Mouse (Mus musculus) left cerebral cortex, postnatal 14 days (tissue): Measurements from ENCODE around the gene St6galnac6. TPM values are rescaled to one million over a fixed set of nuclear protein-coding genes. Genes with fewer than 3 reads are reported as not detected.

Experiments used
- DNase-seq, 2 experiments: peaks; one replicate each; pipeline ENCODE4 v3.0.0; 2021 to 2022; ENCODE audit warnings: low spot score in 2 of 2, mixed read lengths in 1 of 2
- intact Hi-C: fragments of 180-260 bp; cut with DNase I; formaldehyde crosslinking; loops from one replicate; pipeline ENCODE4 v1.15.1; 2025
- total RNA-seq, 2 experiments: library from RNA; stranded (reverse); gene quantifications; 2 replicates each; pipeline ENCODE4 v1.2.3; 2021

Gene St6galnac6
- total RNA-seq, 2 experiments from 2014 or later, result 110 to 114 TPM

DNA sequence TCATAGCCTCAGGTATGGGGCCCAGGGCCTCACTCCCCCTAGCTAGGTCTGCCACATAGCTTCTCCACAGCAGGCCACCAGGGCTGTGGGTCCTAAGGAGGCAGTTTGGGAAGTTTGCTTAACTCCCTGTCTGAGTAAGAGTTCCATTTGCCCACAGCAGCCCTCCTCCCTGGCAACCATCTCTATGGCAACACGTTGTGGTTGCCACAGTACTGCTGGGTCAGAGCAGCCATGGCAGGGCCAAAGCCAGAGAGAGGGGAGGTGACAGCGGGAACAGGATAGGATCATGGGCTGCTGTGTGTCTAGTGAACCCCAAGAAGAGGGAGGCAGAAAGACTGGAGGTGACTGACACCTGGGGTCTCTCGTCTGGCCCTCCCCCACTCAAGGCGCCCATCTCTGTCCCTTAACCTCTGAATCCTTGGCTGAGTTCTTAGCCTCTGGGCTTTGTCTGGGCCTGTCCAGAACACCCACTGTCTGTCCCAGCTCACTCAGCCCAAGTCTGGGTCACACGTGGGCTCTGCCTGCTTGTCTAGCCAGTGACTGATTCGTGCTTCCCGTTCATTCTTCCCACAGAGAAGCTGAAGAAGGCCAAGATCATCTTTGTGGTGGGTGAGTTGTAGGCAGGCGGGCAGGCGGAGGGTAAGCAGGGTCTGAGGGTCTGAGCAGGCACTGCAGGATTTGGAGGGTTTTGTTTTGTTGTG is 29.9 kb downstream of the St6galnac6 start:
- DNase-seq, result peak; percentile 55 to 78
- intact Hi-C loops, result no loop called here

DNA sequence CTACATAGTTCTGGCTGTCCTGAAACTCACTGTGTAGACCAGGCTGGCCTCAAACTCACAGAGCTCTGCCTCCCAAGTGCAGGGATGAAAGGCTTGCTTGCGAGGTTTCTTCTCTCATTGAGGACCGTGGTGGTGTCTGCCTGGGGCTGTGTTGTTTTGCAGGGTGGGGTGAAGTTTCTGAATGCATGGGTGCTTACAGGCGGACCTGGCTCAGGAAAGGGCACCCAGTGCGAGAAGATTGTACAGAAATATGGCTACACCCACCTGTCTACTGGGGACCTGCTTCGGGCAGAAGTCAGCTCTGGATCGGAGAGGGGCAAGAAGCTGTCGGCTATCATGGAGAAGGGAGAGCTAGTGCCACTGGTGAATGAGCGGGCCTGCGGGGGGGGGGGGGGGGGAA is 30.5 kb downstream of the St6galnac6 start:
- intact Hi-C loops, result no loop called here

DNA sequence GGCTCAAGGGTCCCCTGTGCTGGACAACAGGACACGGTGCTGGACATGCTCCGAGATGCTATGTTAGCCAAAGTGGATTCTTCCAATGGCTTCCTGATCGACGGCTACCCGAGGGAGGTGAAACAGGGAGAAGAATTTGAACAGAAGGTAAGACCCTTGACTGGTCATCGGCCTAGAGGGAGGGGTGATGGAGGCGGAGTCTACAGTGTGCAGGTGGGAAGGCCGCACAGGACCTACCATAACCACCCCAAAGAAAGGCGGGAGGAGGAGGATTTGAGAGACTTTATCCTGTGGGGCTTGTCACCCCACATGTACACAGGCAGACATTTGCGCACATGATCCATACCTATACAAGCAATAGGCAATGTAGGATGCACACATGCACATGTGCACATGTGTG is 31.5 kb downstream of the St6galnac6 start:
- intact Hi-C loops, result loop anchor here (1.0 kb wide), 1 partner anchor 58 kb away; no protein-coding TSS in a partner anchor
- DNase-seq, result no peak

More for the DNA sequence above, 30.5 kb downstream of the St6galnac6 start:
- no peak for DNase-seq

DNA sequence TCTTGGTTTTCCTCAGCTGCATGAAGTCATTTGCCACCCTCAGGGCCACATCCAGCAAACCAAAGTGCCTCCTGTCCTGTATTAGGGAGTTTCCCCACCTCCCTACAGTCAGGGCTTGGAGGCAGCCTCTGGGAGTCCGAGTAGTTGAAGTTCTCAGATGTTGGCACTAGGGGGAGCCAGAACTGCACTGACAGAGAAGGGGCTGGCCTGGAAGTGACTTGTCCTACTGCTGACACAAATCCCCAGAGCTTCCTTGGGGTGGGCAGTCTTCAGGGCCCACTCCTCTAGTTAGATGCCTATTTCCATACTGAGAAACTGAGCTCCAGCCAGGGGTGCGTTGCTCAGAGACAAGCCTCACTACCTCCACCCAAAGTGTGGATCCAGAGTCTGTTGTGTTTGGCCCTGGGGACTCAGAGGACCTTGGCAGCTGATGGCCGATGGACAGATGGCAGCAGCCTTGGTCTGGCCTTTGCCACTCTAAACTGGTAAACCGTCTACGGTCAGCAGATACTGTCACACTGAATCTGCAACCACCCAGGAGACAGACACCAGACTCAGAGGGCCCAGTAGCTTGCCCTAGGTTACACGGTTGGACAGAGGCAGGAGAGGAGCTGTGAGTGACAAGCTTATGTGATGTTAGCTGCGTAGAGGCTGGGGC is 32.4 kb downstream of the St6galnac6 start:
- DNase-seq, result peak; percentile 81 to 82
- intact Hi-C loops, result loop anchor here (1.0 kb wide), 1 partner anchor 57 kb away; no protein-coding TSS in a partner anchor

DNA sequence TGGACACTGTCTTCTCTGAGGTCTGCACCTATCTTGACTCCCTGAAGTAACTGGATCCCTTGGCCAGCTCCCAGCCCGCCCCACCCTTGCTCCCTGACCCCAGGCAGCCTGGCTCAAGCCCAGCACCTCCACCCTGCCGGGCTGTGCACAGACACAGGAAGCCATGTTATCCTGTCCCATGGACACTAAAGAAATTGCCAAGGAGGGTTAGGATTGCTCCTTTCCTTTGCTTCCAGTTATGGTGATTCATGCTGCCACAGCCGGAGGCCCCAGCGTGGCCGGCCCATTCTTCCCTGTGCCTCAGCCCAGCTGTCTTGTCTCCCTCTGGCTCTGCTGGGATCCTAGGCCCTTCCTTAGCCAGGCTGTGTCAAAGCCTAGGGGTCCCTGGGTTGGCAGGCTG is 34.2 kb downstream of the St6galnac6 start:
- DNase-seq, result no peak
- intact Hi-C loops, result no loop called here

DNA sequence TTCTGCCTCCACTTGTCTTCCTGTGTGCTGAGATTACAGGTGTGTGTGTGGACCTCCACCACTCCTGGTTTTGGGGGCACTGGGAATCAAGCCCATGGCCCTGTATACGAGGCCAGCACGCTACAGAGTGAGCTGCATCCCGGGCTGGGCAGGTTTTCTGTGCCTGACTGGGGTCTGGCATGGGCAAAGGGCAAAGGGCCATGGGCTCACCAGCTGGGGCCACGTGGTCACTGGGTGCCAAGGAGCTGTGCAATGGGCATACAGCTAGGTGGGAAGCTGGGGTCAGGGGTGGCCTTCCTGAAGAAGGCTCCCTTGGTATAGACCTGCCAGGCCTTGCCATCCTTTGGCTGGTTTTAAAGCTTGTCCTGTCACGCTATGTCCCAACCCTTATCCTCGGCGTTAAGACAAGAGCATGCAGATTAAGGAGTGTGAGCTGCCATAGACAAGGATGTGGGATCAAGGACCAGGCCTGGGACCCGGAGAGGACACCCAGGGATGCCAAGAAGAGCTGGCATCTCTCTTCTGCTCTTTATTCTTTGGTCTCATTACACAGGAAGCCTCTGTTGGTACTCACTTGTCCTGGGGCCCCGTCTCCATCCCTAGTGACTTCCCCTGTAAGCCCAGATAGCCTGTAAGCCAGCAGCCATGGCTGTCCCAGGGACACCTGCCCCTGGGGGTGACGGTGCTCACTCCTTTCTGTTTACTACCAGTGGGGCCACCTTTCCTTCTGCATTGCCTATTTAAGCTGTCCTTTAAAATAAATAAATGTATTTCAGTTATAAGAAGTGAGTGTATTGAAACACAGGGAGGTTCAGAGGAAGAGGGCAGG is 35.0 kb downstream of the St6galnac6 start:
- intact Hi-C loops, result no loop called here
- DNase-seq, result no peak

DNA sequence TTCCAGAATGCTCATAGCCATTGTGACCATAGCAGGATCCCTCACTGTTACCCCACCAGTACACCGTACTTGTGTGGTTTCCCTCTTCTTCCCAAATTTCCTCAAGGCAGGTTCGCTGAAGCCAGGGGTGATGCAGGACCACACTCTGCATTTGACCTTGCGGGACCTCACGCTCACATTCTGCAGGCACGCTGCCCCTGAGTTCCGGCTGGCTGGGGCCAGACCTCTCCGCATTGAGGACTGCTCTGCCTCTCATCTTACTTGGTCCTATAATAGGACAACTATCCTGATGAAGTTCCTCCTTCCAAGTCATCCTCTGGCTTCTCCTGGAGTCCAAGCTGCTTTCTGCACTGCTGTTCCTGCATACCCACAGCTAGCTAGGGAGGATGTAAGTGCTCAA is 37.1 kb downstream of the St6galnac6 start:
- intact Hi-C loops, result no loop called here
- DNase-seq, result no peak

DNA sequence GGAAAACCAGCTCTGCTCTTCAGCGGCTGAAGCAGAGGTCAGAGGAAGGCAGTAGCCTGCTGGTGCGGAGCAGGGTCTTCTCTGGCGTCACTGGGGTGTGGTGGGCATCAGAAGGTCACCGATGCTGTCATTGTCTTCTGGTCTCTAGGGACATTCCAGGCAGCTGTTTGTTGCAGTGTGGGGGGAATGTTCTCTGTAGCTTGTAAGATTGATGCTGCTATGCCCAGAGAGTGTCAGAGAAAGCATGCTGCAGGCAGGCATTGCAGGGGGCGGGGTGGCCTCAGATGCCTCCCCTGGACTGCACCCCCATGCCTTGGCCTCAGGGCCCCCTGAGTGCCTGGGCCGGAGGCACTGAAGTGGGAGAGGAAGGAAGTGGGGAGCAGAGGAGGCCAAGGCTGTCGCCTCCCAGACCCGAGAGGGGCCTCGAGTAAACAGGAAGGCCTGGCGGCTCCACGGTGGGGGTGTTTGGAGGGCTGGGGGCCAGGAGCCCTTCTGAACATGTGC is 38.3 kb downstream of the St6galnac6 start:
- intact Hi-C loops, result no loop called here
- DNase-seq, result peak in 1 of 2 experiments; percentile 43

DNA sequence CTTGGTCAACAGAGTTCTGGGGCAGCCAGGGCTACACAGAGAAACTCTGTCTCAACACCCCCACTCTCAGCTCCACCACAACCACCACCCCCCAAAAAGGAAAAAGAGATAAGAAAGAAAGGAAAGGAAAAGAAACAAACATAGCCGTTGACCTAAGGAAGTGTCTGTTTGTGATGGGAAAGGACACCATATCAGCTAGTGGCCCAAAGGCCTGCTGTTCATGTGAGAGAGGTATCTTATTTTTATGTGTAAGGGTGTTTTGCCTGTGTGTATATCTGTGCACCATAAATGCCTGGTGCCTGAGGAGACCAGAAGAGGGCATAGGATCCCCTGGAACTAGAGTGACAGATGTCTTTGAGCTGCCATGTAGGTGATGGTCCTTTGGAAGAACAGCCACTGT is 40.1 kb downstream of the St6galnac6 start:
- DNase-seq, result no peak
- intact Hi-C loops, result no loop called here

DNA sequence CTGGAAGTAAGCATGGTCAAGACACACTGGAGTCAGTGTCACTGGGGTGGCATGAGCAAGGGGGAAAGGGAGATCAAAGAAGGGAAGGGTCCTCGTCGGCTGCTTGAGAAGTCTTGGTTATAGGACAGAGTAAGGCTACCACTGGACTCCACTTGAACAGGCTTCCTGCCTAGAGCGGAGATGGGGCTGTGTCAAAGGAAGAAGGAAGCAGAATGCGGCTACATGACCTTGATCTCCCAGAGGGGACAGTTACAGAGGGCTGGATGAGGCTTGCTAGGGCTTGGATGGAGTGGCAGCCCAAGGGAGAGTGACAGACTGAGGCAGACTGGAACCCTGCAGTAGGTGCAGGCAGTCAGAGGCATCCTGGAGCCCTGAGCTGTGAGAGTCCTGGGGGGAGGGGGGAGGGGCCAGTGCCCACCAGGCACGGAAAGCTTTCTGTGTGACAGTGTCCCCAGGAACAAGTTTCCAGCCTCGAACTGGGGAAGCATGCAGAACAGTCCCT is 41.1 kb downstream of the St6galnac6 start:
- no peak for DNase-seq
- intact Hi-C loops, result no loop called here

DNA sequence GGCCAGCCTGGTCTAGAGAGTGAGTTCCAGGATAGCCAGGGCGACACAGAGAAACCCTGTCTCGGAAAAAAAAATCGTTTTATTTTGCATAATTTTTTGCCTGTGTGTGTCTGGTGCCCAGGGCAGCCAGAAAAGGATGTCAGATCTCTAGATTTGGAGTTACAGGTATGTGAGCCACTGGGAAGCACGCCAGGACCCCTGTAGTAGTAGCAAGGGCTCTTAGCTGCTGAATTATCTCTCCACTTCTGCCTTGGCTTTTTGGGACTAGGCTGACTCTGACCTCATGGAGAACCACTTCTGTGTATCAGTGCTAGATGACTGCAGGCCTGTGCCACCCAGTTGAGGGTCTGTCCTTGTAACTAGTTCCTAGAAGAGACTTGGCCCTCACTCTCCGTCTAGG is 42.3 kb downstream of the St6galnac6 start:
- intact Hi-C loops, result no loop called here

DNA sequence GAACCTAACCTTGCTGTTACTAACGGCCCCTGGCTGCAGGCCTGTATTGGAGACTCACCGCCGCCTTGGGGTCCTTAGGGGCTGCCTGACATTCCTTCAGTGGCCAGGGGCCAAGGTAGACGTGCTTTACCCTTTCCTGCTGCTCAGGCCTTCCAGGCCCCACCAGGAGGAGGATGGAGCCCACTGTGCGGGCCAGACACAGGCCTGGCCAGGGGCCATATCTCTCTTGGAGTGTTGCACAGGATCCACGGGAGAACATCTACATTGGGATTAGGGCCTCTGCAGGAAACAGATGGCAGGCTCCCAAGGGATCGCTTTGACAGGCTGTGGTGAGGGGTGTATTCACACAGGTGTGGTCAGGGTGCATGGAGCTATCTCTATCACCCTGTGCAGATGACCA is 43.3 kb downstream of the St6galnac6 start:
- DNase-seq, result no peak
- intact Hi-C loops, result no loop called here

More for the DNA sequence above, 42.3 kb downstream of the St6galnac6 start:
- DNase-seq, result no peak

DNA sequence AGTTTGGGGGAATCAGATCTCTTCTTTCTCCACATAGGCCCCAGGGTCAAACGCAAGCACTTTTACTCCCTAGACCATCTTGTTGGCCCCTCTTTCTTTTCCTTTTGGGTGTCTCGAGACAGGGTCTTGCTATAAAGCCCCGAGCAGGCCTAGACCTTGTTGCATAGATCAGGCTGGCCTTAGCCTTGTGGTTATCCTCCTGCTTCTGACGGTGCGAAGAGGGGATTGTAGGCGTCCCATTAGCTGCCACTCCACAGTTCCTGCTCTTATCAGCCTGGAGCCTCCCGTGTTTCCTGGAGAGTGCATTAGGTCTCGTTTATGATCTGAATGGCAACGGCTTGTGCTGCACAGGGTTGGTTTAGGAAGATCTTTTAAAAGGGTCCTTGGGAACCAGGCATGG is 44.6 kb downstream of the St6galnac6 start:
- intact Hi-C loops, result no loop called here
- no peak for DNase-seq

DNA sequence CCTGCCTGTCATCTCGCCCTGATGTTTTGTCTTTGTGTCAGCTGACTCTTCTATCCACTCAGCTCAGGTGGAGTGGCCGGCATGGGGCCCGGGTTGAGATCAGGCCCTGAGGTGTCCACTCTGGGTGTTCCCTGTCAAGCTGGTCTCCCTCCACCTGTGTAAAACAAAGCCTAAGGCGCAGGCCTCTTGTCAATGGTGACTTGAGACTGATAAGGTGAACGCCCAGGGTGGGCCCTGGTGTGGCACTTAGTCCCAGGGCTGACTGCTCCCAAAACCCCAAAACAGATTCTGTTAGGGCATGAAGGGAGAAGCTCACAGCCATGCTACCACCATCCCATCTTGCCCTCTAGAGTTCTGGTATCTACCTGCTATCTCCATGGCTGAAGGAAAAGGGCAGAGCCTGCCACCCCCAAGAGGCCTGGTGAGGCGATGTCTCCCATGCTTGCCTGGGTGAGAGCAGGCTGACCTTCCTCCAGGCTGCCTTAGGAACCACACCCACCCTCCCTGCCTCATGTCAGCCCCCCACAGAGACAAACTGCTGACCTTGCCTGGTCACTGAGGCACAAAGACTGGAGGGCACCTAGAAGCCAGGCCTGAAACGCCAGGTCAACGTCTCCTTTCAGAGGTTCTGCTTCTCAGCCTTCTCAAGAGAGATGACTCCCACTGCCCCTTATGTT is 45.4 kb downstream of the St6galnac6 start:
- intact Hi-C loops, result no loop called here
- no peak for DNase-seq

DNA sequence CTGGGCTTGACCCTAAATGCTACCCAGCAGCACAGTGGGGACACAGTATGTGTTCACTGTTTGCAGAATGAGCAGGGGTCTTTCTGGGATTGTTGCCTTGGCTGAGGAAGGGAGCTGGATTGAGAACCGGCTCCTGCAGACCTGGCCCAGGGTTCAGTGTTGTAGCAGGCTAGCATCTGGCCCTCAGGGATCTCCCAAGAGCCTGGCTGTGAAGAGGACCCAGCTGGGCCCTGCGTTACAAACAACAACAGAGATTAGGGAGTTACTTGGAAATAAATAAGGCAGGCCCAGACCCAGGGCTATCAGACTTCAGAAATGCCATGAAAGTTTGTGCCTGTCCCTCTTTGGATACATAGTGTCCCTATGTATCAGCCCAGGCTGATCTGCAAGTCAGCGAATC is 46.1 kb downstream of the St6galnac6 start:
- no peak for DNase-seq
- intact Hi-C loops, result no loop called here

DNA sequence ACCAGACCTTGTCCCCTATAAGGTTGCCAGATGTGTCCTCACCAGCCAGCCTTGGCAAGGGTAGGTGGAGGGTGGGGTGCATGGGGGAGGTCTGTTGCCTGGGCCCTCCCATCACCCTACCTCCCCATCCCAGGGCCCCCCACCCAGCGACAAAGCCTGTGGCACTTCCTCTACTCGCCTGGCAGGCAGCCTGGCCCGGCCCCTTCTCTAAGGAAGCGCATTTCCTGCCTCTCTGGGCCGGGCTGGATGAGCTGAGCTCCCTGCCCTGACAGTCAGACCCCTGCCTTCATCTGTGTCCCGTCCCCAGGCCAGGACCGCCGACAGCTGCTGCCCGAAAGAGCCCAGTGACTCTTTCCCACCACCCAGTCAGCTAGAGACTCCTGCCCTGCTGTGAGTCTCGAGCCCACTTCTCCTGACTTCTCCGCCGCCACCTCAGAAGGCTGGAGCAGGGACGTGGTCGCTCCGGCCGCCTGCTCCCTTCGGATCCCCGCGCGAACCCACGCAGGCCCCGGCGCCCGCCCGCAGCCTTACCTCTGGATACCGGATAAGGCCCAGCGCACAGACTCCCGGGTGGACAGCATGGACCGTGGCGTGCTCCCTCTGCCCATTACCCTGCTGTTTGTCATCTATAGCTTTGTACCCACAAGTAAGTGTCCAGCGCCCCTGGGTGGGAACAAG is 47.0 kb downstream of the St6galnac6 start, which contains the start of gene Eng:
TSS of gene Eng (plus strand) at position 217 of the 678 bp plus-strand sequence.
- intact Hi-C loops, result no loop called here
- DNase-seq, result no peak

DNA sequence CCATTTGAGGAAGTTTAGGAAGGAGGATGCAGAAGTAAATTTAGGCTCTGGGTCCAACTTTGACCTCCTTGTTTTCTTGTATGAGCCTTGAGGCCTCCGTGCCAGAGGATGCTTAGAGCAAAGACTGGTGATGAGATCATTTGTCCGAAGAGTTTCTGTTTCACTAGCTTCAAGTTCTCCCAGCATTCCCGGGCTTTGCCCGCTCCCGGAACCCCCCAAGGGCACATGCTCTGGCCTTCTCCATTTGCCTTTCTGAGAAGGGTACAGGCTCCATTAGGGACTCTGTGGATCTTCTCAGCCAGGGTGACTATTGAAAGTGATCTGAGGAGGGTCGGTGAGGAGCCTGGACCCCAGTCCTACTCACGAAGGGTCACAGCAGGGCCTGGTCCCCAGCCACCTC is 47.9 kb downstream of the St6galnac6 start:
- DNase-seq, result no peak
- intact Hi-C loops, result no loop called here

DNA sequence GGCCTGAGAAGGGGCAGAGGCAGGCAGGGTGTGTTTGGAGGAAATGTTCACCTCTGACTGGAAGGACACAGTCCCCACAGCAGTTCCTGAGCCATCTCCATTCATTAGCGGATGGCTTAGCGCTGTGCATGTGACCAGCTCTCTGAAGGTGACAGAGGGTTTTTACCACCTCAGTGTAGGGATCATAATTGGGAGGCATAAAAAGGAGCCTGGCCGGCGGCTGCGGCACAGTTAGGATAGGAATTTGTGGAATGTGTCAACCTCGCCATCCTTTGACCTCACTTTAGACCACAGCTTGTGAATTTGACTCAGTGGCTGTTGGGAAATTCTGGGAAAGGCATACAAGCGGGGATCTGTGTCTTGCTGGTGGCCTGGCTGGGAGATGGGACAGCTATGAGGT is 54.3 kb downstream of the St6galnac6 start:
- DNase-seq, result no peak
- intact Hi-C loops, result no loop called here
